Mouse (Mus musculus) ovary, adult 2 months (tissue): ENCODE results near the gene Slc10a6. TPM values are rescaled to one million over a fixed set of nuclear protein-coding genes. Genes with fewer than 3 reads are reported as not detected.

Experiments used
- polyA plus RNA-seq: library from polyadenylated mRNA; depleted of rRNA; stranded (reverse); fragments of >200 nt; gene quantifications from 2 replicates; pipeline ENCODE4 v1.2.3, GENCODE M21; 2012; rRNA removed

The Slc10a6 gene
- polyA plus RNA-seq, result 1.9 and 2.3 TPM in 2 replicates

DNA sequence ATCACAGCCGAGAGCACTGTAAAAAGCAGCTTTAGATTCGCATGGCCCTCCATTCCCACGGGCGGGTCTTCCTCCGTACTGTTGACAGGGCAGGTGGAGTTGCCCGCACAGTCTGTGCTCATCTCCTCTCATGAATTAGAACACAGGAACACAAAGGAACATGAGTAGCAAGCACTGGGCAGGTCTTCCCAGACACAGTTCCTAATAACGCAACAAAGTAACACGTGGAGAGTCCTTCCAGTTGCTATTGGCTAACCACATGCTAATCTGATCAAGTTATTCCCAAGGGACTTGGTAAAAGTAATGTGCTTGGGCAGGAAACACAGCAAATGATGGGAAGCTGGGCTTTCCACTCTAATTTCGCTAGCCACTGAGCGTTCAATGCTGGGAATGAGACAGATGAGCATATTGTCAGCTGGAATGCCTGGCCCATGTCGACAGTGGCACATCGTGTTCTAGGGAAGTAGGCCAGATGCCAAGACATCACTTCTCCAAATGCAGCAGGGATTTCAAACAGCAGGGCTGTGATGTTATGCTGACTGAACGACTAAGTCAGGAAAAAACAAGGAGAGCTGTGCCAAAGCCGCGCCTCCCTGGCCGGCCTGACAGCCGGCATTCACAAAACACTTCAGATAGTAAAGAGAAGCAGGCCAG is at the start of gene Slc10a6:
TSS of gene Slc10a6 (minus strand) at position 293 of the 654 bp plus-strand sequence.

DNA sequence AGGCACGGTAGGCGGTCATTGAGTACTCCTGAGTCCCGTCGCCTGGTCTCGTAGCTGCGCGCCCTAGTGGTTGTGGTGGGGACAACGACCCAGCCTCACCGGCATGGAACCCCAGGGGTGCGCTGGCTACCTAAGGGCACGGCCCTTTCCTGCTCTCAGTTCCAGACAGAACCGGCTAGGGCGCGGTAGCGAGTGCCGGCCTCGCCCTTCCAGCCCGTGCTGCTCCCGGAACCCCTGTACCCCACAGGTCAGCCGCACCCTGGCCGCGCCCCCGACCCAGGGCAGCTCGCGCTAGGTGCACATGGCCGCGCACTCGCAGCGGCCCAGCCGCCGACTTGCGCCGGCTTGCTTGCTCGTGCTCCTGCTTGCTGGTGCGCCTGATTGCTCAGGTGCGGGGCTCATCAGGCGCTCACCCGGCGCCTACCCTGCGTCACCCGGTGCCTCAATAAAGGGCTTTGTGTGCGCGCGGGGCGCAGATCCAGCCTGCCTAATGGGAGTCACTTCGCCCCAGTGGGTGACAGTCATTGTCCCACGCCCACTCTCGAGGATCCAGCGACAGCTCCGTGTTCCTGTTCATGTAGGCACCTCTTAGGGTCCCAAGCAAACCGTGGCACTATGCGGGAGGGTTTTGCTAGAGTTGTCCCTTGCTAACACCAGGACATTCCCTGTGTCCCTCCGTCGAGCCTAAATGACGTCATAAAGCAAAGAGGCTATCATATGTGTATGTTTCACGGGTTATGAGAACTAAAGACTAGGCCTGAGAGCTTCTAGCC is 26.3 kb upstream of the Slc10a6 start, which contains the start of gene 1700016H13Rik:
TSS of gene 1700016H13Rik (minus strand) at position 665 of the 773 bp plus-strand sequence.

Other genes with a start within 250 kb of the Slc10a6 start
- gene Ptpn13, start 204.2 kb downstream of the Slc10a6 start, polyA plus RNA-seq, result 31.6 and 33.3 TPM in 2 replicates
- gene 1700016H13Rik, start 26.6 kb upstream of the Slc10a6 start, polyA plus RNA-seq, result not detected in 2 replicates
- gene Aff1, start 63.0 kb upstream of the Slc10a6 start, polyA plus RNA-seq, result 7.5 and 9.8 TPM in 2 replicates